Mouse (Mus musculus): Measurements from ENCODE around the gene Lrrc47. TPM values are rescaled to one million over a fixed set of nuclear protein-coding genes. Genes with fewer than 3 reads are reported as not detected.

Gene Lrrc47
- polyA plus RNA-seq, 1 experiment, result 28.8 TPM

GRCm38 (mm10) chr4:154024729-154025521, 13.4 kb downstream of the Lrrc47 start:
- TF ChIP-seq POLR2A (IDR thresholded peaks at IDR 0.05; ENCODE audit: borderline replicate concordance, control insufficient read depth, low read depth, low read length) (no peak), CTCF (IDR thresholded peaks at IDR 0.05; ENCODE audit: control insufficient read depth, insufficient read depth, low read length) (no peak)
- 43% methylated on average over 17 of the region's 17 CpGs for WGBS
- peak overlapping the region; percentile 70 for H3K4me3 ChIP-seq (replicated peaks; ENCODE audit: control insufficient read depth, low read depth, low read length)
- H3K4me1 ChIP-seq (ENCODE audit: control insufficient read depth, insufficient read depth, low read length), result 0 out of 2 replicates have a peak, but pooled peaks cover 2% of the 10 kb centered on the region
- peak overlapping the region; percentile 88 for H3K27ac ChIP-seq (ENCODE audit: control insufficient read depth, insufficient read depth, low read depth, low read length, poor library complexity)

GRCm38 (mm10) chr4:154025641-154026440, 14.3 kb downstream of the Lrrc47 start, which contains the start of gene Smim1:
TSS of gene Smim1 (minus strand) at chr4:154026230.
- H3K27ac ChIP-seq (ENCODE audit: control insufficient read depth, insufficient read depth, low read depth, low read length, poor library complexity), result peak within 1 kb of the TSS; percentile 88
- 0 out of 2 replicates have a peak, but pooled peaks cover 2% of the 10 kb centered on the region for H3K4me1 ChIP-seq (ENCODE audit: control insufficient read depth, insufficient read depth, low read length)
- H3K4me3 ChIP-seq (replicated peaks; ENCODE audit: control insufficient read depth, low read depth, low read length), result peak within 1 kb of the TSS; percentile 70
- WGBS, result 8% methylated on average over 33 of the region's 33 CpGs
- peak; percentile 49; the same call in 1 of the 2 replicates for TF ChIP-seq POLR2A (IDR thresholded peaks at IDR 0.05; ENCODE audit: borderline replicate concordance, control insufficient read depth, low read depth, low read length)
- peak; percentile 35; the same call in 1 of the 2 replicates for TF ChIP-seq CTCF (IDR thresholded peaks at IDR 0.05; ENCODE audit: control insufficient read depth, insufficient read depth, low read length)

GRCm38 (mm10) chr4:154026441-154026761, 14.9 kb downstream of the Lrrc47 start:
- Histone ChIP-seq H3K4me1 (ENCODE audit: control insufficient read depth, insufficient read depth, low read length) (0 out of 2 replicates have a peak, but pooled peaks cover 2% of the 10 kb centered on the region), H3K27ac (ENCODE audit: control insufficient read depth, insufficient read depth, low read depth, low read length, poor library complexity) (peak overlapping the region; percentile 18; the same call in 1 of the 2 replicates), H3K4me3 (replicated peaks; ENCODE audit: control insufficient read depth, low read depth, low read length) (peak overlapping the region; percentile 70)
- WGBS, result 27% methylated on average over 2 of the region's 2 CpGs
- no peak for TF ChIP-seq CTCF (IDR thresholded peaks at IDR 0.05; ENCODE audit: control insufficient read depth, insufficient read depth, low read length)
- TF ChIP-seq POLR2A (IDR thresholded peaks at IDR 0.05; ENCODE audit: borderline replicate concordance, control insufficient read depth, low read depth, low read length), result no peak

- 72% methylated on average over 7 of the region's 7 CpGs for WGBS
- Histone ChIP-seq H3K4me1 (ENCODE audit: control insufficient read depth, insufficient read depth, low read length) (0 out of 2 replicates have a peak, but pooled peaks cover 2% of the 10 kb centered on the region), H3K27ac (ENCODE audit: control insufficient read depth, insufficient read depth, low read depth, low read length, poor library complexity) (no peak overlapping the region), H3K4me3 (replicated peaks; ENCODE audit: control insufficient read depth, low read depth, low read length) (no peak overlapping the region)
- TF ChIP-seq CTCF (IDR thresholded peaks at IDR 0.05; ENCODE audit: control insufficient read depth, insufficient read depth, low read length) (no peak), POLR2A (IDR thresholded peaks at IDR 0.05; ENCODE audit: borderline replicate concordance, control insufficient read depth, low read depth, low read length) (no peak)
These were observed 16.5 kb downstream of the Lrrc47 start for GRCm38 (mm10) chr4:154028066-154028465.

GRCm38 (mm10) chr4:154028646-154029045, 17.1 kb downstream of the Lrrc47 start:
- H3K27ac ChIP-seq (ENCODE audit: control insufficient read depth, insufficient read depth, low read depth, low read length, poor library complexity), result no peak overlapping the region
- no peak overlapping the region for H3K4me3 ChIP-seq (replicated peaks; ENCODE audit: control insufficient read depth, low read depth, low read length)
- H3K4me1 ChIP-seq (ENCODE audit: control insufficient read depth, insufficient read depth, low read length), result 0 out of 2 replicates have a peak, but pooled peaks cover under 1% of the 10 kb centered on the region
- TF ChIP-seq POLR2A (IDR thresholded peaks at IDR 0.05; ENCODE audit: borderline replicate concordance, control insufficient read depth, low read depth, low read length) (no peak), CTCF (IDR thresholded peaks at IDR 0.05; ENCODE audit: control insufficient read depth, insufficient read depth, low read length) (peak; percentile 24; the same call in 1 of the 2 replicates)

- TF ChIP-seq POLR2A (IDR thresholded peaks at IDR 0.05; ENCODE audit: borderline replicate concordance, control insufficient read depth, low read depth, low read length) (no peak), CTCF (IDR thresholded peaks at IDR 0.05; ENCODE audit: control insufficient read depth, insufficient read depth, low read length) (no peak)
- Histone ChIP-seq H3K27ac (ENCODE audit: control insufficient read depth, insufficient read depth, low read depth, low read length, poor library complexity) (no peak overlapping the region), H3K4me3 (replicated peaks; ENCODE audit: control insufficient read depth, low read depth, low read length) (no peak overlapping the region), H3K4me1 (ENCODE audit: control insufficient read depth, insufficient read depth, low read length) (no peaks in the 10 kb centered on the region)
- WGBS, result 44% methylated on average over 3 of the region's 3 CpGs
These were observed 25.6 kb downstream of the Lrrc47 start for GRCm38 (mm10) chr4:154037123-154037522.

- no peak for TF ChIP-seq CTCF (IDR thresholded peaks at IDR 0.05; ENCODE audit: control insufficient read depth, insufficient read depth, low read length)
- no peak for TF ChIP-seq POLR2A (IDR thresholded peaks at IDR 0.05; ENCODE audit: borderline replicate concordance, control insufficient read depth, low read depth, low read length)
- WGBS, result 73% methylated on average over 9 of the region's 9 CpGs
- Histone ChIP-seq H3K4me3 (replicated peaks; ENCODE audit: control insufficient read depth, low read depth, low read length) (no peak within 1 kb of the TSS), H3K4me1 (ENCODE audit: control insufficient read depth, insufficient read depth, low read length) (no peaks in the 10 kb centered on the region), H3K27ac (ENCODE audit: control insufficient read depth, insufficient read depth, low read depth, low read length, poor library complexity) (no peak within 1 kb of the TSS)
These were observed 31.0 kb downstream of the Lrrc47 start, which contains the start of gene Ccdc27 for GRCm38 (mm10) chr4:154042577-154042976. TSS of gene Ccdc27 (minus strand) at chr4:154042677.

GRCm38 (mm10) chr4:154045837-154046236, 34.3 kb downstream of the Lrrc47 start:
- H3K4me3 ChIP-seq (replicated peaks; ENCODE audit: control insufficient read depth, low read depth, low read length), result no peak overlapping the region
- H3K27ac ChIP-seq (ENCODE audit: control insufficient read depth, insufficient read depth, low read depth, low read length, poor library complexity), result no peak overlapping the region
- WGBS, result 65% methylated on average over 5 of the region's 5 CpGs
- no peaks in the 10 kb centered on the region for H3K4me1 ChIP-seq (ENCODE audit: control insufficient read depth, insufficient read depth, low read length)
- TF ChIP-seq CTCF (IDR thresholded peaks at IDR 0.05; ENCODE audit: control insufficient read depth, insufficient read depth, low read length) (0 out of 2 replicates have a peak, but pooled peaks have one; percentile 27), POLR2A (IDR thresholded peaks at IDR 0.05; ENCODE audit: borderline replicate concordance, control insufficient read depth, low read depth, low read length) (no peak)
